Mouse (Mus musculus) natural killer cell, adult 2 months (primary cell): ENCODE results near the gene Rftn1.

ENCODE experiments used
- DNase-seq, 2 experiments: peaks; one replicate each; pipeline ENCODE4 v3.0.0; 2022; ENCODE audit warnings: low spot score in 2 of 2

The Rftn1 gene

GRCm38 (mm10) chr17:50170935-50171545 lies 19.4 kb downstream of the Rftn1 start:
- peak; percentile 40 to 51 for DNase-seq

- DNase-seq = peak in 1 of 2 experiments; percentile 57
Measured at GRCm38 (mm10) chr17:50169946-50170427, 20.5 kb downstream of the Rftn1 start.

- DNase-seq = no peak
Measured at GRCm38 (mm10) chr17:50160904-50161805, 29.3 kb downstream of the Rftn1 start.

- DNase-seq = no peak
Measured at GRCm38 (mm10) chr17:50160357-50160756, 30.1 kb downstream of the Rftn1 start.

- no peak for DNase-seq
Measured at GRCm38 (mm10) chr17:50159816-50160215, 30.7 kb downstream of the Rftn1 start.

GRCm38 (mm10) chr17:50158565-50158964 lies 31.9 kb downstream of the Rftn1 start:
- DNase-seq = peak; percentile 71

GRCm38 (mm10) chr17:50157190-50158150 lies 33.0 kb downstream of the Rftn1 start:
- peak; percentile 66 to 77 for DNase-seq

- no peak for DNase-seq
Measured at GRCm38 (mm10) chr17:50152085-50152484, 38.4 kb downstream of the Rftn1 start.

- DNase-seq = no peak
Measured at GRCm38 (mm10) chr17:50151208-50151723, 39.2 kb downstream of the Rftn1 start.

GRCm38 (mm10) chr17:50150416-50151207 lies 39.9 kb downstream of the Rftn1 start:
- DNase-seq = no peak

GRCm38 (mm10) chr17:50149690-50150210 lies 40.7 kb downstream of the Rftn1 start:
- DNase-seq = no peak

GRCm38 (mm10) chr17:50147831-50148587 lies 42.5 kb downstream of the Rftn1 start:
- DNase-seq = no peak

- no peak for DNase-seq
Measured at GRCm38 (mm10) chr17:50143354-50143753, 47.1 kb downstream of the Rftn1 start.

- DNase-seq = no peak
Measured at GRCm38 (mm10) chr17:50142553-50142952, 47.9 kb downstream of the Rftn1 start.

- no peak for DNase-seq
Measured at GRCm38 (mm10) chr17:50142151-50142550, 48.3 kb downstream of the Rftn1 start.

- DNase-seq = peak; percentile 83 to 87
Measured at GRCm38 (mm10) chr17:50136060-50136459, 54.4 kb downstream of the Rftn1 start.

GRCm38 (mm10) chr17:50135466-50135865 lies 55.0 kb downstream of the Rftn1 start:
- no peak for DNase-seq

GRCm38 (mm10) chr17:50131698-50132097 lies 58.8 kb downstream of the Rftn1 start:
- DNase-seq = no peak

GRCm38 (mm10) chr17:50130421-50130820 lies 60.1 kb downstream of the Rftn1 start:
- DNase-seq = no peak

- DNase-seq = no peak
Measured at GRCm38 (mm10) chr17:50128392-50128791, 62.1 kb downstream of the Rftn1 start.
